Mouse (Mus musculus) MEL (cell line): ENCODE data around the gene Syce2.
A peak's percentile ranks its signal among the peaks of the same experiment; 100 is the strongest.

Source experiments
- CHD2 ChIP-seq: IDR thresholded peaks from 2 replicates; pipeline ENCODE4 v1.6.1; 2011; ENCODE audit warnings: low read length, improper control_type of control experiment
- CTCF ChIP-seq, 3 experiments: IDR thresholded peaks in 2 of 3; conservative IDR thresholded peaks in 1 of 3; 2 replicates each; pipeline ENCODE4 v1.5.1; 2011 to 2012; ENCODE audit warnings: low read length in 3 of 3, low read depth in 2 of 3, mild to moderate bottlenecking in 2 of 3, improper control_type of control experiment in 1 of 3, inconsistent platforms in 1 of 3, mixed read lengths in 1 of 3, moderate library complexity in 1 of 3; ENCODE audit not compliant: control insufficient read depth in 1 of 3, insufficient read depth in 1 of 3, poor library complexity in 1 of 3, severe bottlenecking in 1 of 3
- EP300 ChIP-seq, 2 experiments: IDR thresholded peaks; 2 replicates each; pipeline ENCODE4 v1.6.1; 2011; ENCODE audit warnings: improper control_type of control experiment in 2 of 2, low read length in 2 of 2, low read depth in 1 of 2, mild to moderate bottlenecking in 1 of 2
- GATA1 ChIP-seq: IDR thresholded peaks from 2 replicates; pipeline ENCODE4 v1.6.1; 2011; ENCODE audit warnings: low read depth, low read length, improper control_type of control experiment
- MAX ChIP-seq: IDR thresholded peaks from 2 replicates; pipeline ENCODE4 v1.6.1; 2011; ENCODE audit warnings: low read length, improper control_type of control experiment
- MYC ChIP-seq: IDR thresholded peaks from 2 replicates; pipeline ENCODE4 v1.6.1; 2011; ENCODE audit warnings: low read depth, mild to moderate bottlenecking, low read length, improper control_type of control experiment, moderate library complexity
- POLR2A ChIP-seq, 2 experiments: IDR thresholded peaks; 2 replicates each; pipeline ENCODE4 v1.6.1; 2011 to 2012; ENCODE audit warnings: low read length in 2 of 2, mild to moderate bottlenecking in 2 of 2, control low read depth in 1 of 2, improper control_type of control experiment in 1 of 2, low read depth in 1 of 2, moderate library complexity in 1 of 2; ENCODE audit not compliant: control insufficient read depth in 1 of 2, insufficient read depth in 1 of 2, poor library complexity in 1 of 2
- POLR2AphosphoS2 ChIP-seq: IDR thresholded peaks from 2 replicates; pipeline ENCODE4 v1.6.1; 2011; ENCODE audit warnings: low read length, improper control_type of control experiment
- POLR2AphosphoS5 ChIP-seq: IDR thresholded peaks from 2 replicates; pipeline ENCODE4 v1.6.1; 2012; ENCODE audit warnings: low read depth, borderline replicate concordance, mild to moderate bottlenecking, inconsistent platforms, low read length, moderate library complexity, mixed read lengths
- RAD21 ChIP-seq: IDR thresholded peaks from 2 replicates; pipeline ENCODE4 v1.6.1; 2011; ENCODE audit warnings: mild to moderate bottlenecking, low read depth, low read length, improper control_type of control experiment
- RCOR1 ChIP-seq: IDR thresholded peaks from 2 replicates; pipeline ENCODE4 v1.6.1; 2012; ENCODE audit warnings: low read depth, mild to moderate bottlenecking, inconsistent platforms, low read length, improper control_type of control experiment
- UBTF ChIP-seq: IDR thresholded peaks from 2 replicates; pipeline ENCODE4 v1.6.1; 2012; ENCODE audit warnings: low read depth, mild to moderate bottlenecking, inconsistent platforms, low read length, improper control_type of control experiment, moderate library complexity, borderline replicate concordance; ENCODE audit not compliant: insufficient read depth
- USF1 ChIP-seq: IDR thresholded peaks from 2 replicates; pipeline ENCODE4 v1.6.1; 2014; ENCODE audit warnings: low read depth, mild to moderate bottlenecking, inconsistent platforms, low read length, improper control_type of control experiment, moderate library complexity

- TF ChIP-seq CTCF (IDR thresholded peaks at IDR 0.05 in 2 of 3, conservative IDR thresholded peaks at IDR 0.05 in 1 of 3; ENCODE audit: control insufficient read depth in 1 of 3, insufficient read depth in 1 of 3, low read depth in 2 of 3, low read length in 3 of 3, poor library complexity in 1 of 3, severe bottlenecking in 1 of 3) (no peak), POLR2AphosphoS2 (peak; percentile 99), POLR2A (IDR thresholded peaks at IDR 0.05; ENCODE audit: control insufficient read depth in 1 of 2, insufficient read depth in 1 of 2, low read depth in 1 of 2, low read length in 2 of 2, poor library complexity in 1 of 2) (peak; percentile 99), EP300 (IDR thresholded peaks at IDR 0.05; ENCODE audit: low read depth in 1 of 2, low read length in 2 of 2) (peak; percentile 84 to 88), RAD21 (no peak), UBTF (no peak), RCOR1 (peak; percentile 82), MAX (peak; percentile 84), CHD2 (no peak), POLR2AphosphoS5 (0 out of 2 replicates have a peak, but pooled peaks have one; percentile 86), USF1 (peak; percentile 54; the same call in 1 of the 2 replicates), GATA1 (peak; percentile 93), MYC (peak; percentile 86; the same call in 1 of the 2 replicates)
Measured at GRCm38 (mm10) chr8:84901752-84902151, 29.8 kb downstream of the Syce2 start, which contains the start of gene Klf1.
